In the genomic region with DNA sequence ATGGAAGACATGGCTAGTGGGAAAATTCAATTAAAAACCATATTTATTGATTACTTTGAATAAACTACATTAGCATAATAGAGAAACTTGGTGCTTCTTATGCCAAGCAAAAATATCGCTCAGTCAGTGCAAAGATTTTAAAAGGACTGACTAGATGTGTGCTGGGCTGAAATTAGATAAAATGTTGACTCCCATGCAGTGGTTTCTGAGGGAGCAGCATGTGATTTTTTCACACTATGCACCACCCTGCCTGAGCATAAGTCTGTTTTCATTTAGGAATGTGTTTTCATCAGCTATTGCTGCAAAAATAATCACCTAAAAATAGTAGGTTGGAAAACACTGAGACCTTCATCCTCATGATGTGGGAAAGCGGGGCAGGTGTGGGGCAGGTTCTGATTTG, we compare ENCODE assay signal across 17 mouse cellular contexts.
A peak's percentile ranks its signal among the peaks of the same experiment; 100 is the strongest.
DNase-seq lines count a peak whose midpoint lies in the region; ATAC-seq and TF ChIP-seq lines count a peak whose summit lies in the region.
"Had no signal": no experiment of that assay in that cellular context is flagged by ENCODE, and none has a peak within 500 bp of the region (broad histone marks: within the 10 kb centered on the region; RNA-seq: fewer than 3 reads in every experiment).

No protein-coding gene starts in this region.

- WGBS in embryonic facial prominence, embryonic 14.5 days: 69% methylated on average over 2 of the region's 2 CpGs

- DNase-seq in frontal cortex, postnatal 14 days (ENCODE audit: low spot score in 2 of 2): no peak
- no peak for DNase-seq in left cerebral cortex, adult 2 months (ENCODE audit: extremely low spot score in 1 of 2, low spot score in 2 of 2)
- no peak for DNase-seq in left cerebral cortex, postnatal 4 days
- peak; percentile 24 for DNase-seq in embryonic facial prominence, embryonic 14.5 days (ENCODE audit: low spot score)
- peak; percentile 26 for DNase-seq in telencephalon, adult 2 months (ENCODE audit: low read depth, low spot score)
- DNase-seq in testis, postnatal 14 days (ENCODE audit: low spot score): no peak
- DNase-seq: adrenal gland, adult 2 months; adrenal gland, postnatal 25 days; cerebellum, adult 8-10 months; embryo, embryonic 11 days; kidney, adult 2 months had no signal

- ATAC-seq in frontal cortex, adult (ENCODE audit: low TSS enrichment): peak; percentile 25; the same call in 1 of the 2 replicates
- 0 out of 2 replicates have a peak, but pooled peaks have one; percentile 56 for ATAC-seq in embryonic facial prominence, embryonic 14.5 days (ENCODE audit: low read depth)
- ATAC-seq: forebrain, embryonic 13.5 days; intestine, embryonic 16.5 days had no signal

- TF ChIP-seq CTCF in left cerebral cortex, adult 2 months (IDR thresholded peaks at IDR 0.05): no peak

- peaks cover 9% of the 10 kb centered on the region for H3K4me1 ChIP-seq in embryonic facial prominence, embryonic 14.5 days (ENCODE audit: control insufficient read depth, insufficient read depth, low read length)
- H3K4me1 ChIP-seq: forebrain, embryonic 13.5 days; heart, embryonic 10.5 days; heart, embryonic 15.5 days had no signal

- H3K36me3 ChIP-seq in embryonic facial prominence, embryonic 14.5 days (ENCODE audit: control insufficient read depth, insufficient read depth, low read length): no peaks in the 10 kb centered on the region
- H3K36me3 ChIP-seq: heart, embryonic 10.5 days; heart, embryonic 15.5 days had no signal

- no peak overlapping the region for H3K4me2 ChIP-seq in embryonic facial prominence, embryonic 14.5 days (ENCODE audit: low read depth, low read length)
- H3K4me2 ChIP-seq: forebrain, embryonic 13.5 days; heart, embryonic 15.5 days; hindbrain, embryonic 14.5 days had no signal

- H3K9me3 ChIP-seq in embryonic facial prominence, embryonic 14.5 days (ENCODE audit: control insufficient read depth, low read length): no peaks in the 10 kb centered on the region
- H3K9me3 ChIP-seq: forebrain, embryonic 13.5 days; heart, embryonic 10.5 days; heart, embryonic 15.5 days had no signal

- intact Hi-C loops in left cerebral cortex, adult 2 months (cut with DNase I): loop anchor here (2.0 kb wide), 1 partner anchor 67 kb away; no protein-coding TSS in a partner anchor
- intact Hi-C loops in left cerebral cortex, postnatal 4 days (cut with DNase I): no loop called here

- H3K9ac ChIP-seq in embryonic facial prominence, embryonic 14.5 days (ENCODE audit: low read depth, low read length): no peak overlapping the region
- H3K9ac ChIP-seq: forebrain, embryonic 13.5 days; heart, embryonic 15.5 days; hindbrain, embryonic 14.5 days had no signal

- H3K27me3 ChIP-seq in embryonic facial prominence, embryonic 14.5 days (replicated peaks; ENCODE audit: control insufficient read depth, insufficient read depth, low read length): no peaks in the 10 kb centered on the region
- H3K27me3 ChIP-seq: forebrain, embryonic 13.5 days; heart, embryonic 15.5 days had no signal

- H3K4me3 ChIP-seq in left cerebral cortex, adult 2 months: no peak overlapping the region
- no peak overlapping the region for H3K4me3 ChIP-seq in embryonic facial prominence, embryonic 14.5 days (ENCODE audit: low read depth, low read length)
- H3K4me3 ChIP-seq: forebrain, embryonic 13.5 days; heart, embryonic 10.5 days; heart, embryonic 15.5 days had no signal

- H3K27ac ChIP-seq in left cerebral cortex, adult 2 months: peak overlapping the region; percentile 65
- H3K27ac ChIP-seq in embryonic facial prominence, embryonic 14.5 days (replicated peaks; ENCODE audit: low read depth, low read length): peak overlapping the region; percentile 74
- H3K27ac ChIP-seq: forebrain, embryonic 13.5 days; heart, embryonic 10.5 days; heart, embryonic 15.5 days; hindbrain, embryonic 14.5 days had no signal

Comparison
In these comparisons a context has a peak if more than half of its experiments do, and no peak if none do; other contexts are left out.
1. DNase-seq: peak in embryonic facial prominence, embryonic 14.5 days (single experiment) and telencephalon, adult 2 months (single experiment); none in frontal cortex, postnatal 14 days (0 of 2), left cerebral cortex, adult 2 months (0 of 2), left cerebral cortex, postnatal 4 days (single experiment) and testis, postnatal 14 days (single experiment).